Mouse (Mus musculus) left cerebral cortex, adult 11 months (tissue): ENCODE measurements at regions not wholly inside any gene's neighbourhood (a gene's known extent, or its start where the extent isn't known, plus 50 kb on each side); places are given as distances from the start of the nearest gene placed in this dataset.
"Not testable (repeated sequence)": the region's sequence is repeated elsewhere in the genome, so short reads cannot be mapped to it uniquely, and the experiment has no call there.

Experiments used
- DNase-seq: peaks from one replicate; pipeline ENCODE4 v3.0.0; 2022; ENCODE audit warnings: low spot score

DNA sequence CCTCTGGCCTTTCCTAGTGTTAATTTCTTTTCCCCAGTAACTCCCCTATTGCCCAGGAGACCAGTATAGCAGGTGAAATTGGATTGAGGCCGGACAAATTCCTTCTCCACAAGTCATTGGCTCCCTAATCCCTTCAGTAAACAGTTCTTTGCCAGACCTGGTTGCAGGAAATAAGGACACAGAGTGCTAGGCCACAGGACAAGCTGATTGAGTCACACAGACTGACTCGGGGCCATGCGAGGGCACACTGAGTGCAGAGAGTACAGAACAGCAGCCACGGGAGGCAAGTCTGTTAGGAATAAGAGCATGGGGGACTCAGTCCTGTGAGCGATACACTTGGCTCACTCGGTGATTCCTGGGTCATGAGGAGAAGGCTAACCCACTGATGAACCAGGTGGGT is 134.3 kb upstream of the Ajap1 start:
- no peak for DNase-seq

DNA sequence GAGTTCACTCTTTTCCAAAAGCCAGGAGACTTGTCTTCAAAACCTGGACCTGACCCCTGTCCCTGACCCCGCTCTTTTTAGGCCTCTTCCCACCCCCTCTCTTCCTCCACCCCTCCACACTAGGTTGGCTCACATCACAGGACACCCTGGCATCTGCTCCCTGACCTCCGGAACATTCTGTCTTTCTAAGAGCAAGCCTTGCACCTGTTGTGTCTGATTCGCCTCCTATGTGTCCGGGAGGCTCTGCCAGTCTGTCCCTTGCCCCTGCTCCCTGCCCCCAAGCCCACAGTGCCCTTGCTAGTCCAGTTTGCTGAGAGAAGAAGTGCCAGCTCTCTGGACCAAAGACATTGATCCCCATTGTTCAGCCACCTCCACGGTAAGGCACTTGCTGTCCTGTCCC is 138.3 kb upstream of the Ajap1 start:
- DNase-seq, result no peak

DNA sequence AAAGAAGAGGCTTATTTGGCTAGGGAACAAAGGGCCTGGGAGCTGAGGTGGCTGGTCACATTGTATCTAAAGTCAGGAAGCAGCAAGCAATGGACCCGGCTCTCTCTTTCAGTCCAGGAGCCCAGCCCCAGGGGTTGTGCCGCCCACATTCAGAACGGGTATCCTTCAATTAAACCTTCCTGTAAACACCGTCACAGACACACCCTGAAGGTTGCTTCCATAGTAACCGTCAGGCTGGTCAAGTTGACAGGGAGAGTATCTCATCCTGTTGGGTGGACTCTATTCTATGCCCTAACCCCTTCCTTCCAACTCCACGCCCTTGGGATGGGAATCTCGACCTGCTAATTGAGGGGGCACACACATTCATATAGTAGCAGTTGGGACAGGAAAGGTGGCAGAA is 148.6 kb upstream of the Ajap1 start:
- DNase-seq, result no peak

DNA sequence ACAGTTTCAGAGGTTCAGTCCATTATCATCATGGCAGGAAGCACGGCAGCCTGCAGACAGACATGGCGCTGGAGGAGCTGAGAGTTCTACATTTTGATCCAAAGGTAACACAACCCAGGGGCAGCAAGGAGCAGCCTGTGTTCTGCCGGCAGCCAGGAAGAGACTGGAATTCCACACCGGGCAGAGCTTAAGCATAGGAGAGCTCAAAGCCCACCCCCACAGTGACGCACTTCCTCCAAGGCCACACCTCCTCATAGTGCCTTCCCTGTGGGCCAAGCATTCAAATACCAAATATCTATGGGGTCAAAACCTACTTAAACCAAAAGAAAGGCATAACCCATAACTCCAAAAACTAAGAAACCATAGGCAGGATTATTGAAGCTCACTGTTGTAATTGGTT is 149.4 kb upstream of the Ajap1 start:
- DNase-seq, result no peak

DNA sequence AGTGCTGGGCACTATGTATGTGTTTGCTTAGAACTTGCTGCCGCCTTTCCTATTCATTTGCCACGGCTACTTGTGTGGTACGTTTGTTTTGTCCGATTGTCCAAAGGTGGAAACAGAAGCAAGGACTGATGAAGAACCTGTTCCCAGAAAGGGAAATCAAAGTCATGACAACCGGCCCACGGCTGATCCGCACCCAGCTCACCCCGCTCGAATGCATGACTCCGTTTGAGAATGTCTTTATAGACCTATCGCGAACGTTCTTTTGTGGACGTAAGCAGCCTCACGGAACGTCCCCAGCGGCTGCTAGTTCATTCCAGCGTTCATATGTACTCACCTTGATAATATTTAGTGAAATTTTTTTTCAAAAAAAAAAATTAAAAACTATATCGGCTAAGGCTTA is 149.9 kb upstream of the Ajap1 start:
- DNase-seq, result no peak

DNA sequence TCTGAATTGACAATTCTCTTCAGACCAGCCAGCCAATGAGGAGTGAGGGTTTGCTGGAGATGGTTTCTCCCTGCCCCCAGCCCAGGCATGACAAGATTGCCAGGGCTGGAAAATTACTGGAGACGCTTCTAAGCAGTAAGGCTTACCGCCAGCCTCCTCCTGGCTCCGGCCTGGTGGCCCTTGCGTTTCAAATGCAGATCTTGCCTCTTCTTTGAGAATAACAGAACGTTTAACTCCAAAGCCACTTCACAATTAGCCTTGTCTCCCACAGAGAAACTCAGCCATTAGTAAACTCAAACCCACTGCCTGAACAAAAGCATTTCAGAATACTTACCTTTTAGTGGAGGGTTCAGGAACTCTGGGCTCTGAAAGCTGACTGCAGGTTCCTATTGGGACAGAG is 150.6 kb upstream of the Ajap1 start:
- no peak for DNase-seq

DNA sequence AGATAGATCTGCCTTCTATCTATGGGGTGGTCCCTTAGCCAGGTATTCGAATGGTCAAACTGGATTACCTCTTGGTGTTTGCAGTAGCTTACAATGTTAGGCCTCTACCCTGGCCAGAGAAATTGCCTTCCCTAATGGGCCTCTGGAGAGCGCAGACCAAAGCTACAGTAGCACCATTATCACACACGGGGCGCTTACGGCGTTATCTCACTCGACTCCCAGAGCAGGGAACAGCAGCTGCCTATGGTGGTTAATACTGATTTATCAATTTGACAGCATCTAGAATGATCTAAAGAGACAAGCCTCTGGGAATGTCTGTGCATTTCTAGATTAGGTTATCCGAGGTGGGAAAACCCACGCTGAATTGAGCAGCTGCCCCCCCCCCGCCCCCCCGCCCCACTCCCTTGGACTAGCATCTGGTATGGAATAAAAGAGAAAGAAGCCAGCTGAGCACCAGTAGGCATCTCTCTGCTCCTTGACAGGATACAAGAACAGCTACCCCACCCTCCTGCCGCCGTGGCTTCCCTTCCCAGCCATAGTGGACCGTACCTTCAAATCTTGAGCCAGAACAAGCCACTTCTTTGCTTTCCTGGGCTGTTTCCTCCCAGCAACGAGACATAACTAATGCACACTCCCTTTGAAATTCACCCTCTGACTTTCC is 151.7 kb upstream of the Ajap1 start:
- no peak for DNase-seq

DNA sequence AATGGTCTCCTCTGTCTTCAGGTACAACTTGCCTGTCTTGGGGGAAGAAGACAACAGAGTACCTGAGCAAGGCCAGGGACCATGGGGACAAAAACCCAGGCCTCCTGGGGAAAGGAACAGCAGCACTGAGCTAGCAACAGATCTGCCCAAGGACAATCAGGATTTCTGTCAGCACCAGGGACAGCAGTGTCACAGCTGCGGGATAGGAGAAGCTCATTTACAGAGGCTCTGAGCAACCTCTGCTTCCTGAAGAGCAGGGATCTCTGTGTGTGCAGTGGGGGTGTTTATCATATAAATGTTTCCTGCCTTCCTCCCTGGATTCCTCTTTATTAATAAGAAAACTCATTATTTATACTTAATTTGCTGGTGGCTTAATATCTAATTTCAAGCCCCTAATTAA is 155.4 kb upstream of the Ajap1 start:
- DNase-seq, result no peak

DNA sequence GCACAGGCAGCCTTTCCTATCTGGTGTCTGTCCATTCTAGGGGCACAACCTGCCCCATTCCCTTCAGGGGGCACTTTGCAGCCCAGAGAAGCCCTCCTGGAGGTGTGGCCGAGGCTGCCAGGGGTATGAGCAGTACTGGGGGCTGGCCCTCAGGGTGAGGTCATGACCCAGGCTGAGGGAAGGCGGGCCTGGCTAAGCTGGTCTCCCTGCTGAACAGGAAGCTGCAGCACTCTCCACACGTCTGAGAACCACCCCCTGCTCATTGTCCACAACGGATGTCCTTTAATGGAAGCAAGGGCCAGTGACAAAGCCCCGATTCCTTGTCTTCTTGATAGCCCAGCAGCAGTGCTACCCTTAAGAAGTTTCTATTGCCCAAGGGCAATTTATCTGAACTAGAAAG is 169.2 kb upstream of the Ajap1 start:
- DNase-seq, result no peak

DNA sequence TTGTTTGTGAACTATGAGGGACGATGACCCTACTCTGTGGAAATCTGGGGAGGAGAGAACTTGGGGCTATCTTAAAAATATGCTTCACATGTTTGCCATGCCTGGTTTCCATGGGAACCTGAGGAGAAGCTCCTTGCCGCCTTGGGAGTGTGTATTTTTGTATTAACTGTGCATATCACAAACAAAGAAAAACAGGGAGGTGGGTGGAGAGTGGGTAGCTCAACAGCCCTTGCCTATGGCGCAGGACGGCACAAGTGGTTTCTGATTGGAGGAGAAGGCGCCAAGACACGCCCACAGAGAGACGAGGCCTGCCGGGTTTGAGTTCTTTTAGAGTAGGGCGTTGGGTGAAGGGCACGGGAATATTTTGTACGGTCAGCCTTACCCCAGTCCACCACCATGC is 170.2 kb upstream of the Ajap1 start:
- peak; percentile 25 for DNase-seq

DNA sequence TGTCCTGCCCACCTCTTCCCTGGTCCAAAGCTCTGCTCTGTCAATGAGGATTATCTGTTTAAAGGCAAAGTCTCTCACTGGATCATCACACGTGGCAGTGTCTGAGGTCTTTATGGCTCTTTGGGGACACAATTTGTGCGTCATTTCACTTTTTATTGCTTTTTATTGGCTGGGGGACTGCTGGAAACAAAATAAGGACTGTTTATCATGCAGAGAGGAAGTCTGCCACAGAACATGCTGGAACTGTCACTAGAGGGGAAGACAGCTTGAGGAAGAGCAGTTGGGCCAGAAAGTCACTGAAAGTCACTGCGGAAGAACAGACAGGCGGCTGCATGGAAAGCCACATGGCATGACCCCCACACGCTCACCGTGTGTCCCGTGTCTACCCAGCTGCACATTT is 180.1 kb upstream of the Ajap1 start:
- DNase-seq, result no peak

DNA sequence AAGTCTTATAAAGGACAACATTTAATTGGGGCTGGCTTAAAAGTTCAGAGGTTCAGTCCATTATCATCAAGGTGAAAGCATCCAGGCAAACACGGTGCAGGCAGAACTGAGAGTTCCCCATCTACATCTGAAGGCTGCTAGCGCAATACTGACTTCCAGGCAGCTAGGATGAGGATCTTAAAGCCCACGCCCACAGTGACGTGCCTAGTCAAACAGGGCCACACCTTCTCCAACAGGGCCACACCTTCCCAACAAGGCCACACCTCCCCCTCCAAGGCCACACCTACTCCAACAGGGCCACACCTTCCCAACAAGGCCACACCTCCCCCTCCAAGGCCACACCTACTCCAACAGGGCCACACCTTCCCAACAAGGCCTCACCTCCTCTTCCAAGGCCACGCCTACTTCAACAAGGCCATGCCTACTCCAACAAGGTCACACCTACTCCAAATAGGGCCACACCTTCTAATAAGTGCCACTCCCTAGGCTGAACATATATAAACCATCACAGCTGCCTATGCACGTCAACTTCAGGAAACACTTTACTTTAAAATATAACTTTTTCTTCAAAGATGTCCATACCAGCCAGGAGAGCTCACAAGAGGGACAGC is 184.1 kb upstream of the Ajap1 start:
- not testable (repeated sequence) for DNase-seq

DNA sequence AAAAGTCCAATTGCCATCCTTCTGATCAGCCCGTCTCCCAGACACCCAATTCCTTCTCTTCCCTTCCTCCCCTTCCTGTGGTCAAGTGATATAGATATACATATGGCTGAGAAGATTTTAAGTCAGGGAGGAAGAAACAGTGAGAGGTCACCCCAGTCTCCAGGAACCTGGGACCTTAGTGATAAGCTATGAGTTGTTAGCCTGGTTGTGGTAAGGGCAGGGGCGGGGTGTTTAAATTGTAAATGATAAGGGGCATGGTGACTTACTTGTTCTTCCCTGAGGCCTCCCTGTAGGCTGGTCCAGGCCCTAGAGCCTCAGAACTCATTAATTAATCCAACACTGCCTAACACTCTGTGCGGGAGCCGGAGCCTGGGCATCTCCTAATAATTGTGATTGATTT is 186.5 kb upstream of the Ajap1 start:
- DNase-seq, result no peak

DNA sequence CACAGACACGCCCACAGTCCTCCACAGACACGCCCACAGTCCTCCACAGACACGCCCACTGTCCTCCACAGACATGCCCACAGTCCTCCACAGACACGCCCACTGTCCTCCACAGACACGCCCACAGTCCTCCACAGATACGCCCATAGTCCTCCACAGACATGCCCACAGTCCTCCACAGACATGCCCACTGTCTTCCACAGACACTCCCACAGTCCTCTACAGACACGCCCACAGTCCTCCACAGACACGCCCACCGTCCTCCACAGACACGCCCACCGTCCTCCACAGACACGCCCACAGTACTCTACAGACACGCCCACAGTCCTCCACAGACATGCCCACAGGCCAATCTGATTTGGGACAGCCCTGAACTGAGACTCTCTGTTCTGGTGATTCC is 187.6 kb upstream of the Ajap1 start:
- DNase-seq, result no peak

DNA sequence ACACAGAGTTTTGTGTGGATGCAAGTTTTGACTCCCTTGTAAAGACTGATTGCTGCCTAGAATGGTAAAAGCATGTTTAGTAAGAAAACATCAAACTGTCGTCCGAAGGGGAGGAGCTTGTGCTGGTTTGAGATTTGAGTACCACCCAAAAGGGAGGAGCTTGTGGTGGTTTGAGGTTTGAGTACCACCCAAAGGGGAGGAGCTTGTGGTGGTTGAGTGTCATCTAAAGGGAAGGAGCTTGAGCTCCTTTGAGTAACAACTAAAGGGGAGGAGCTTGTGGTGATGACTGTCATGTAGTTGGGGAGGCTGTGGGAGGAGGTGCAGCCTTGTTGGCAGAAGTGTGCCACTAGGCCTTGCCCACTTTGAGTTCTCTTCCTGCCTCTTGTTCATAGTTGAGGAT is 192.8 kb upstream of the Ajap1 start:
- DNase-seq, result no peak

DNA sequence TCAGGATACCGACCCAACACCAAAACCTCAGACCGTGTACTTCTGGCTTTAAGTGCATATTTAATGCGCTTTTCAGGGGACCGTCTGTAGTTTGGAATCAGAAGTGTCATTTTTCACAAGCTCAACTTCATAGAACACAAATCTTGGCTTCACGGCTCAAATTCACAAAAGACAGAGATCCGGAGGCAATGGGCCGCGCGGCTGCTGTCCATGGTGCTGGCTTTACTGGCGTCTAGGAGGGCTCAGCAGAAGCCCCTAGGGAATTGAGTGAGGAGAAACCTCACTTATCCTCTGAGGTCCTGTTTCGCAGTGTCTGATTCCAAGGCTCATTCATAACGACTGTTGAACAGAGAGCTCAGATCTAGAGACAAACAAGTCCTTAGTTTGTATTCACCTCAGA is 196.5 kb upstream of the Ajap1 start:
- DNase-seq, result no peak

DNA sequence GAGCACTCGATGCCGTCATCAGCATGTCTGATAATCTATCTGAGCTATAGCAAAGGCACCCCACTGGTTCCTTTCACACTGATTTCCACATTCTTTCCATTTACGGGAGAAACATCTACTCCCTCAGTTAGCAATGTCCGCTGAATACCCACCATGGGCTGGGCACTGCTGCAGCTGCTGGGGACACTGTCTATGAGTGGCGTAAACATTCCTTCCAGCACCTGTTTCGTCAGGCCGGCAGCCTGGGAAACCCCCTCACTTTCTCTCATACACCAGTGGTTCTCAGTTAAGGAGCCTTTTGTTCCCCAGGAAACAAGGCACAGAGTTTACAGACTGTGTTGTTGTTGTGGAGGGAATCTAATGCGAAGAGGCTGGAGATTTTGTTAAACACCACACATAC is 205.8 kb upstream of the Ajap1 start:
- no peak for DNase-seq

DNA sequence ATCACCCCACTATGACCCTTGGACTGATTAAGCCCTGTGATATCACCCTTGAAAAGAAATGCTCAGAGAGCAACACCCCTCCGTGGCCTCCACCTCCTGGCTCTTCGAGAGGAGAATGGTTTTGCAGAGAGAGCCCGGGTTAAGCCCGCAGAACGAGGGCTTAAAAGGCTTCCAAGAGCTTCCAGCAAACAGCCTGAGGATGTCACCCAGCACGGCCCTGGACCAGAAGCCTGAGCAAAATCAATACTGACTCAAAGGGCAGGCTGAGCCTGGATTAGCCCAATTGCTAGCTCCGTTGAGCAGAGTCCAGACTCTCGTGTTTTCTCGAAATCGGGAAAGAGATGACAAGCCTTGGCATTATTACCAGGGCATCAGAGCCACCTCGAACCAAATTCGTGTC is 211.3 kb upstream of the Ajap1 start:
- DNase-seq, result no peak

DNA sequence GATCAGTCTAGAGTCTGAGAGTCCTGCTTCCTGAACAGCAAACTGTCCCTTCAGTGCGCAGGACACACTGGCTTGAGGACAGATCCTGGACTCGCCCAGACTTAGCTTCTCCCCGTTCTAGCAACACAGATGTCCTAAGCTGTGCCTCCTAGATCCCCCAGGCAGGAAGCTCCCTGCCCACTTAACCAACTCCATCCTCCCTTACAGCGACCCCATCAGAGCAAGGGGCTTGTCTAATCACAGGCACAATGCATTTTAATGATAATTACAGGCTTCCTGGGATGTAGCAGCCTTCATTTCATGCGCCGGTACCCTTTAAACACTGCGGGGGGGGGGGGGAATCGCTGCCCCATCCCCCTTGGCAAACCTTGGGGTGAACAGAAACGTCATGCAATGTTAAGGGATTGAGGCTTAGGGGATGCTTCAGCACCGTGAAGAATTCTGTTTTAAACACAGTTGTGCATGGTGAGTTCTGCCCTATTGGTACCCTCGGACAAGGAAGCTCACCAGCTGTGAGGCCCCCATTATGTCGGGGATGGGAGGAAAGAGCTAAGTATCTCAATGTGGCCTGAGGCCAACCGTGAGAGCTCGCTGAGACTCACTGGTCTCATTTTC is 213.9 kb upstream of the Ajap1 start:
- DNase-seq, result no peak

DNA sequence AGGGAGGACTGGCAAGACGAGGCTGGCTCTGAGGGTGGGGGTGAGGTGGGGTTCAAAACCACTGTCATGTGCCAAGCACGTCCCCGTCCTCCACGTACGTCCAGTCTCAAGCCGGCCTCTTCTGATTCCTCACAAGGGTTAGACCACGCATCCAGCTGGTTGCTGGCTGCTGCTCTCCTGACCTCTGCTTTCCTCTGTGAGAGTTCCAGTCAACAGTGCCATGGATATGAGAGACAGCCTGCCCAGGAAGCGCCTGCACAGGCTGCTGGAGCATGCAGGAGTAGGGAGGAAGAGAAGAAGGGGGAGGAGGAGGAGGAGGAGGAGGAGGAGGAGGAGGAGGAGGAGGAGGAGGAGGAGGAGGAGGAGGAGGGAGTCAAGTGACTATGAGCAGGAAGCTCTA is 224.6 kb upstream of the Ajap1 start:
- DNase-seq, result no peak

DNA sequence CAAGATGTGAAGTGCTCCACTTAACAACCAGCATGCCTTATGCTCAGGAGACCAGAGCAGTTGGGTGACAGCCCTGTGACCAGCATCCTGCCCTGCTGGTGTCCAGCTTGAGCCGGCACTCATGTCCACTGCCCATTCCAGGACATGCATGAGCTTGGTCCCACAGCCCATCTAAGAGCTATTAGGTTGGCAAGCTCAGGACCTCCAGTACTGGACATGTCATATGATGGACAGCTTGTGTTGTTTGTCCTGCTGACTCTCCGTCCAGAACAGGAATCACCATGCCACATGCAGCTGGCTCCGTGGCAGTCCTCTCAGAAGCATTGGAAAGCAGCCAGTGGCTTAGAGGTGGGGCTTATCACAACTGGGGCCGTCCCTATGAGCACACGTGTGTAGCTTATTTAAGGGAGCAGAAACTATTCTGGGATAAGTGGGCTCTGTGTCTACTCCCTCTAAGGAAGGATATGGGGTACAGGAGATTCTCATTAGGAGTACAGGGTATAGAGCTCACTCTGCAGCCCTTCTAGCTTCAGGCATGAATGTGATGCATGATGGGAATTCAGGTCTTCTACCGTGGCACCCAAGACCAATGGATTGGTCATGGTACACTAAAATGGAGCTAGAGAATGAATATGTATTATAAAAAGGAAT is 232.5 kb upstream of the Ajap1 start:
- no peak for DNase-seq

DNA sequence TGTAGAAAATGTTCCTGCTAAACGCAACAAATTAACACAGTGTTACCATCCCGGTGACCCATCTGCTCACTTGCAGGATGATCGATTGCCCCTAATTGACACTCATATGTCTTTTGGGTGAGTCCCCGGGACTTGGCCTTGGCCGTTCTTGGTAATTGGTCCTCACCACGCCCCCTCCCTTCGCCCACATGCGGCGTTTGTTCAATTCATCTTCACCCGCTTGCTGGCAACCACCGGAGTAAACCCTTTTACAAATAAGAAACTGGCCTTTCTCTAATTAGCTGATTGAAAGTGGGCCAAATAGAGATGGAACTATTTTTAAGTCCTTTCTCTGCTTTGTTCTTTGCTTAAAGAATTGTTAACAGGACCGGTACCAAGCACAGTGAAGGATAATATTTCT is 234.7 kb upstream of the Ajap1 start:
- DNase-seq, result no peak

DNA sequence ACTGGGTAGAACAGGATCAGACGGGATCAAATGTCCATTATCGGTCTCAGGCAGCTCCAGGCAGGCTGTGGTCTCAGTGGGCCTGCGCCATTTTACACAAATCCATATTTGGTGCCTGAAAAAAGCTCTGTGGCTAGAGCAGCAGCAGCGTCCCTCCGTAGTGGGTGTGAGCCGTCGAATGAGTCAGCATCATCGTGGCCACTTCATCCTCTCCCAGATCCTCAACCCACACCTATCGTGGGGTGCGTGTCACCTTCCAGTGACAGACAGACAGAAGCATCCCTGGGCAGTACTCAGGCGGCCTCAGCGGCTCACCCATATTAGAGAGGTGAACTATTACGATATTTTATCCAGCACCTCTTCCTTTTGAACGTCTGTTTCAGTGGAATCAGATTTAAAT is 233.0 kb upstream of the A430005L14Rik start:
- DNase-seq, result no peak

DNA sequence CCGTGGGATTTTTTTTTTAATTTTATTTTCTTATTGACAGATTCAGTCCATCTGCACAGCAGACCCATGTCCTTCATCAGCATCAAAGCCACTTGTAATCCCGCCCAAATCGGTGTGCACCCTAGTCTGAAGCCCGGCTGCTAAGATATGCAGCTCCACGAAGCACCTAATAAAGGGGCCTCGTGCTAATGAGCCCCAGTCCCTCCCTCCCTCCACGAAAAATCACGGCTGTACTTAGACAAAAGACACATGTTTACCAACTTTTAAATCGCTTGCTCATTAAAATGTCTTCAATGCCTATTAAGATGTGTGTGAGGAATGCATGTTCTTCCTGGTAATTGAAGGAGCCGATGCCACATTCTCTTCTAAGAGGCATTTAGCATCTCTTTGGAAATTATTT is 229.8 kb upstream of the A430005L14Rik start:
- no peak for DNase-seq
